Mouse (Mus musculus): ENCODE measurements around the gene Tprg. TPM values are rescaled to one million over a fixed set of nuclear protein-coding genes. Genes with fewer than 3 reads are reported as not detected.

Gene Tprg
- polyA plus RNA-seq, 1 experiment from 2014 or later: not detected

GRCm38 (mm10) chr16:25349626-25350025 is 63.0 kb downstream of the Tprg start:
- H3K27ac ChIP-seq: no peak overlapping the region

DNA sequence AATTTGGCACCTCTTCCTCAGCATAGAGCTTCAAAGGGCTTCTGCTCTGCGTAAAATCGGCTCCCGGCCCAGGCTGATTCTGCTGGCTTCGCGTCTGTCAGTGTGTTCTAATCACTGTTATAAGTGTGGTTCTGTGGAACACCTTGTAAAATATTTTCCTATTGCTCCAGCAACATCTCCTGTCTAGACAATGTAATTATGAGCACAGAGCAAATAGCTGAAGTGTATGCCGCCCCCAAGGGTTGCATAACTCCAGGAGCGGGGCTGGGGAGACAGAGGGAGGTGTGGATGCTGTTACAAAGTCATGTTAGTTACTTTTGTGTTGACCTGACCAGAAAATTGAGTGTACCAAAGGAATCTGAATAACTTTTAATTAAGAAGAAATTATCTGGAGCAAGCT is 81.2 kb downstream of the Tprg start:
- 78% methylated on average over 7 of the region's 7 CpGs for WGBS
- Histone ChIP-seq H3K4me3 (no peak overlapping the region), H3K9me3 (replicated peaks) (no peaks in the 10 kb centered on the region), H3K4me2 (no peak overlapping the region), H3K4me1 (peaks cover 4% of the 10 kb centered on the region; the same call in 1 of the 2 replicates), H3K27me3 (no peaks in the 10 kb centered on the region), H3K27ac (no peak overlapping the region), H3K9ac (no peak overlapping the region), H3K36me3 (ENCODE audit: poor library complexity, severe bottlenecking) (no peaks in the 10 kb centered on the region)
- no peak for ATAC-seq

More at GRCm38 (mm10) chr16:25349626-25350025, 63.0 kb downstream of the Tprg start:
- H3K27me3 ChIP-seq: no peaks in the 10 kb centered on the region
- WGBS: 21% methylated on average over 3 of the region's 3 CpGs
- no peaks in the 10 kb centered on the region for H3K9me3 ChIP-seq (replicated peaks)
- no peak overlapping the region for H3K9ac ChIP-seq
- no peaks in the 10 kb centered on the region for H3K4me1 ChIP-seq
- no peaks in the 10 kb centered on the region for H3K36me3 ChIP-seq (ENCODE audit: poor library complexity, severe bottlenecking)
- ATAC-seq: peak; percentile 77
- H3K4me3 ChIP-seq: no peak overlapping the region
- H3K4me2 ChIP-seq: no peak overlapping the region

GRCm38 (mm10) chr16:25369984-25370412 is 83.4 kb downstream of the Tprg start:
- no peaks in the 10 kb centered on the region for H3K9me3 ChIP-seq (replicated peaks)
- H3K36me3 ChIP-seq (ENCODE audit: poor library complexity, severe bottlenecking): no peaks in the 10 kb centered on the region
- H3K4me3 ChIP-seq: no peak overlapping the region
- no peaks in the 10 kb centered on the region for H3K4me1 ChIP-seq
- H3K9ac ChIP-seq: no peak overlapping the region
- H3K4me2 ChIP-seq: no peak overlapping the region
- WGBS: 73% methylated on average over 5 of the region's 5 CpGs
- no peak overlapping the region for H3K27ac ChIP-seq
- H3K27me3 ChIP-seq: no peaks in the 10 kb centered on the region
- no peak for ATAC-seq

DNA sequence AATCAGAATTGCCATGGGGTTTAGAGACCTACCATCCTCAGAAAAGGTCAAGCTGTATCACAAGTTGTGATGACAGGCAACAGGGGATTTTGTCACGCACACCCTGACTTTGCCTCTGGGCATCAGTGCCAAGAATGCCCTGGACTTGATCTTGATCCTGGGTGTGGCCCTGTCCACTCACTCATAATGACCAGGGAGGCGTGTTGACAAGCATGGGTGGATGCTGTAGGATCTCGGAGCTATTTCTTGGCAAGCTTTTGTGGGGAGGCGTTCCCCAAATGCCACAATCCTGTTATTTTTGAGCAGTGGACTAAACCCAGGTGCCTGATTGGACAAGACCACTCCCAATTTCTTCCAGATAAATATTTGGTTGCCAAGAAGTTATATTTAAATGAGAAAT is 87.5 kb downstream of the Tprg start:
- Histone ChIP-seq H3K36me3 (ENCODE audit: poor library complexity, severe bottlenecking) (no peaks in the 10 kb centered on the region), H3K27ac (no peak overlapping the region), H3K4me1 (peaks cover 7% of the 10 kb centered on the region), H3K9ac (no peak overlapping the region), H3K27me3 (no peaks in the 10 kb centered on the region), H3K4me3 (no peak overlapping the region), H3K4me2 (no peak overlapping the region), H3K9me3 (replicated peaks) (no peaks in the 10 kb centered on the region)
- no peak for ATAC-seq
- WGBS: 87% methylated on average over 4 of the region's 4 CpGs

DNA sequence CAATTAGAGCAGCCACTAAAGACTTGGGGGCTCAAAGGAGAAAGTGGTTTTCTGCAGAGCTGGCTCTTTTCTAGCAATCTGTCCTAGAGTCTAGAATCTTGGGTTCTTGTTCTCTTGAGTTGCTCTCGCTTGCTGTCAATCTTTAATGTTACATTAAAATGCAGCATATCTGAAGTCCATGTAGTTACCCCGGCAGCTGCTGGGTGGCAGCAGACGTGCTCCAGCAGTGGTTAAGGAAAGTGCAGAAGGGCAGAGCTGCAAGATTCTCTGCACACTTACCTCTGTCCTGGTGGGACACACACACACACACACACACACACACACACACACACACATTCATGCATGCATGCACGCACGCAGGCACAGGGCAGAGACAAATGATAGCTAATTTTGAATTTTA is 88.2 kb downstream of the Tprg start:
- 63% methylated on average over 5 of the region's 5 CpGs for WGBS
- Histone ChIP-seq H3K9ac (no peak overlapping the region), H3K9me3 (replicated peaks) (no peaks in the 10 kb centered on the region), H3K27me3 (no peaks in the 10 kb centered on the region), H3K4me2 (no peak overlapping the region), H3K4me3 (no peak overlapping the region), H3K4me1 (peaks cover 7% of the 10 kb centered on the region), H3K27ac (no peak overlapping the region), H3K36me3 (ENCODE audit: poor library complexity, severe bottlenecking) (no peaks in the 10 kb centered on the region)
- ATAC-seq: no peak

DNA sequence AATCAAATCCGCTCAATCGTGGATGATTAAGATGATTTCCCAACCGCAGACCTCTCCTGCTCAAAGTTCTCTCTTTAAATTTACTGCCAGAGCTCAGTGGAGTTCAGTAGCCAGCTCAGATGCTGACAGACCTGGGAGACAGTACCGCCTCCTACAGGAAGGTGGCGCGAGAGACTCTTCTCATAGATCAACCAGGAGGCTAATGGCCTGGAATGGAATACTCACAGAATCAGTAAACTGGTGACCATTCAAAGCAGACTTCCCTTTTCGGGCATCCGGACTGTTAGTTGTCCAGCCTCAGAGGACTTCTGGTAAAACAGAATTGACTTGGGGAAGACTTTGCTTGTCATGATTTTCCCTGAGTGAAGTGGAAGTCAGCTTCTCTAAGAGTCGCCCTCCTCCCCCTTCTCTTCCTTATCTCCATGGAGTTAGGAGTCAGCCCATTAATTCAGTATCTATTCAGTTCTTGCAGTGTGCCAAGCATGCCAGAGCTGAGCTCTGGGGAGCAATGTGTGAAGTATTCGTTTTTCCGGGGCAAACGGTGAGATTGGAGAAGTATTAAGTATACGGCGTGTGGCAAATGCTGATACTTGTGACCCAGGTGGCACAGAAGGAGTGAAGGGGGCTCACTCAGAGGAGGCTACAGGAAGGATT is 90.2 kb downstream of the Tprg start:
- ATAC-seq: peak; percentile 75; the same call in 1 of the 2 replicates
- 42% methylated on average over 14 of the region's 14 CpGs for WGBS
- Histone ChIP-seq H3K9ac (no peak overlapping the region), H3K4me3 (no peak overlapping the region), H3K4me2 (no peak overlapping the region), H3K4me1 (peaks cover 7% of the 10 kb centered on the region), H3K9me3 (replicated peaks) (no peaks in the 10 kb centered on the region), H3K27ac (no peak overlapping the region), H3K36me3 (ENCODE audit: poor library complexity, severe bottlenecking) (no peaks in the 10 kb centered on the region), H3K27me3 (no peaks in the 10 kb centered on the region)

GRCm38 (mm10) chr16:25377695-25378094 is 91.1 kb downstream of the Tprg start:
- 93% methylated on average over 4 of the region's 4 CpGs for WGBS
- Histone ChIP-seq H3K36me3 (ENCODE audit: poor library complexity, severe bottlenecking) (no peaks in the 10 kb centered on the region), H3K4me3 (no peak overlapping the region), H3K27ac (no peak overlapping the region), H3K27me3 (no peaks in the 10 kb centered on the region), H3K9me3 (replicated peaks) (no peaks in the 10 kb centered on the region), H3K4me2 (no peak overlapping the region), H3K4me1 (peaks cover 7% of the 10 kb centered on the region), H3K9ac (no peak overlapping the region)
- no peak for ATAC-seq

DNA sequence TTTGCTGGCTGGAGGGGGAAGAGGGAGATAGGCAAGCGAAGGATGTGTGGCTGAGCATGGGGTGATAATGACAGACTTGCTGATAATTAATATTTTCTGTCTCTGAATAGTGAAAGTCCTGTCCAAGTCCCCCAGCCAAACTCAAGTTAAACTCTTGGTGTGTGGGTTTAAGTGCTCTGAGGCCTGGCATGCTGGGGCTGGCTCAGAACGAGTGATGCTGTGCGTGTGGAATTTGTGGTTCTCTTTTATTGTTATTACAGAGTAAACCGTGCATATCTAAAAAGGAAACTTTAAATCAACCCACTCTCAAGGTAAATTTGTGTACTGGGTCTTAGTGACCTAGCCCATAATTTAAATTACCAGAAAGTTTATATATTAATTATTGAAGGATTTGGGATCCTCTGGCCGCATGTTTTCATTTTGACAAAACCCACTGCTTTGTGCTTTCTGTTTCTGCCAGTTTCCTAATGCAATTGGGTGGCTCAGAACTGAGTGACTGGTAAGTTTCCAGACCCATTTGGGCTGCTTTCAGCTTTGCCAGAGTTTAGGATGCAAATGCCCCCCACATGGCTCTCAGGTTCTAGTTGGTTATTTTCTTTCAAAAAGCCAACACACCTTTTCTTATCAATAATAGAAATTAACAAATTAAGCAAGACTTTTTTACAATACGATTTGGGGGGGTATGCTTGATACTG is 99.0 kb downstream of the Tprg start:
- ATAC-seq: no peak
- no peaks in the 10 kb centered on the region for H3K9me3 ChIP-seq (replicated peaks)
- no peak overlapping the region for H3K27ac ChIP-seq
- no peaks in the 10 kb centered on the region for H3K4me1 ChIP-seq
- no peak overlapping the region for H3K4me3 ChIP-seq
- WGBS: 85% methylated on average over 6 of the region's 6 CpGs
- no peak overlapping the region for H3K9ac ChIP-seq
- H3K4me2 ChIP-seq: no peak overlapping the region
- H3K36me3 ChIP-seq (ENCODE audit: poor library complexity, severe bottlenecking): no peaks in the 10 kb centered on the region
- H3K27me3 ChIP-seq: no peaks in the 10 kb centered on the region

DNA sequence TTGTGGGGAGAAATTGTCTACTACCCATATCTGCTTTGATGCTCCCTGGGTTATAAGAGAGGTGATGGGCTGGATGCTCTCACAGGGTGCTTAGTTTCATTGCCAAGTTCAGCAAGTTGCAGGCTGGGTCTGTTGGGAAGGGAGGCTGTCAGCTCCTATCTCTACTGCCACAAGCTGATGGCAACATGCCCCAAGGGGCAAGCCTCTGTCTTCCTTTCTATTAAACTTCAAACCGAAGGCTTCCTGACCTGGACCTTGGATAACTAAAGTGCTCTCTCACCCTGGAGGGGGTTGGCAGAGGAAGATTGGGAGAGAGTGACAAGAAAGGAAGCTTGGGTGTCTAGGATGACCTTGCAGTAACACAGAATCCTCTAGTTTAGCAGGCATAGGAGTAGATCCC is 108.1 kb downstream of the Tprg start:
- 96% methylated on average over 1 of the region's 1 CpGs for WGBS
- H3K9me3 ChIP-seq (replicated peaks): no peaks in the 10 kb centered on the region
- H3K9ac ChIP-seq: no peak overlapping the region
- no peak overlapping the region for H3K4me3 ChIP-seq
- H3K27ac ChIP-seq: no peak overlapping the region
- no peak overlapping the region for H3K4me2 ChIP-seq
- H3K4me1 ChIP-seq: no peaks in the 10 kb centered on the region
- H3K27me3 ChIP-seq: no peaks in the 10 kb centered on the region
- no peak for ATAC-seq
- no peaks in the 10 kb centered on the region for H3K36me3 ChIP-seq (ENCODE audit: poor library complexity, severe bottlenecking)

DNA sequence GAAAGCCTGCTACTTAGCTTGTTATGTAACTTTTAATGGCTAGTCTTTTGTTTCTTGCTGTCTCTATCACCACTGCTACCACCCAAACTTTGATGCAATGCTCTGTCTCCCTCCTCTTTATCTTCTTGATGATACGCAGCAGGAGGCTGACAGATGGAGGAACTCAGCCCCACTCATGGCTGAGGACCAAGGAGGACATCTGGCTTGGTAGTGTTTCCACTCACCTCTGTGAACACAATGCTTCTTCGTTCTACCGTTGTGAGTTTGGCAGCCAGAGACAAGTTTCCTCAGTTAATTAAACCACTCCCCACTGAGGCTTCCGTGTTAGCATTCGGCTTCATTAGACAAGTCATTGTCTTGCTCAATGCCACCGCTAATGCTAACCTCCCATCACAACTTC is 117.5 kb downstream of the Tprg start:
- no peak overlapping the region for H3K4me3 ChIP-seq
- no peak overlapping the region for H3K4me2 ChIP-seq
- no peak overlapping the region for H3K9ac ChIP-seq
- no peaks in the 10 kb centered on the region for H3K27me3 ChIP-seq
- no peak for ATAC-seq
- peaks cover 20% of the 10 kb centered on the region for H3K4me1 ChIP-seq
- no peak overlapping the region for H3K27ac ChIP-seq
- no peaks in the 10 kb centered on the region for H3K36me3 ChIP-seq (ENCODE audit: poor library complexity, severe bottlenecking)
- WGBS: 16% methylated on average over 6 of the region's 6 CpGs
- H3K9me3 ChIP-seq (replicated peaks): no peaks in the 10 kb centered on the region

DNA sequence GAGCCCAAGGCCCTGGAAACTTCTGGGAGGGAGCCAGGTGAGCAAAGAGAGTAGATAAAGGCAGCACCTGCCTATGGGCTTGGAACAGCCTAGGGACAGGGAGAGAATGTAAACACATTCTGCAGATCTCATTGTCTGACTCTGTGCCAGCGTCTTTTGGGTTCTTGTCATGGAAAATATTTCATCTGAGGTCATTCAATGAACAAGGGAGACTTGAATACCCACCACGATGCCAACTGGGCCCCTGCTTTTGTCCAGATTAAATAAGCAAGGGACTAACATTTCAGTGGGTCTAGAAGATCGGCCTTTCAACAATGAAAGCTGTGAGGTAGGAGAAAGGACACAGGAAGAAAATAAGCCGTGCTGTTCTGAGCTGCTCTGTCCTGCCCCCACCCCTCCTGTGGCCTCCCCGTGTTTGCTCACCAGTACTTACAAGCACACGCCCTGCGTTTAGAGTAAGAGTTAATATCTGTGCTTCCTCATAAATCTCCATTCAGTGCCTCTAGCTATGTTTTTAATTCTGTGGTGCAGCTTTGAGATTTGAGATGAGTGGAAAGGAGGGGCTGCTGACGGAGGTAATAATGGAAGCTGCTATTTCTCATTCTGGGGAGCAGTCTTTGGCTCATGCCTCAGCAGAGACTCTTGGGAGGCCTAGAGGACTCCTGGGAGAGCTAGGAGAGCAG is 120.7 kb downstream of the Tprg start:
- Histone ChIP-seq H3K36me3 (ENCODE audit: poor library complexity, severe bottlenecking) (no peaks in the 10 kb centered on the region), H3K27ac (peak overlapping the region; percentile 76), H3K4me3 (no peak overlapping the region), H3K27me3 (no peaks in the 10 kb centered on the region), H3K4me2 (peak overlapping the region; percentile 36), H3K9me3 (replicated peaks) (no peaks in the 10 kb centered on the region), H3K9ac (no peak overlapping the region), H3K4me1 (peaks cover 20% of the 10 kb centered on the region)
- WGBS: 14% methylated on average over 8 of the region's 8 CpGs
- peak; percentile 89 for ATAC-seq

- peaks cover 20% of the 10 kb centered on the region for H3K4me1 ChIP-seq
- H3K27ac ChIP-seq: peak overlapping the region; percentile 76
- ATAC-seq: peak; percentile 64
- 31% methylated on average over 6 of the region's 6 CpGs for WGBS
- H3K36me3 ChIP-seq (ENCODE audit: poor library complexity, severe bottlenecking): no peaks in the 10 kb centered on the region
- no peak overlapping the region for H3K4me3 ChIP-seq
- H3K9ac ChIP-seq: no peak overlapping the region
- H3K27me3 ChIP-seq: no peaks in the 10 kb centered on the region
- peak overlapping the region; percentile 36; the same call in 1 of the 2 replicates for H3K4me2 ChIP-seq
- no peaks in the 10 kb centered on the region for H3K9me3 ChIP-seq (replicated peaks)
Observed at GRCm38 (mm10) chr16:25408032-25408431, 121.4 kb downstream of the Tprg start.
